Mouse (Mus musculus): Measurements from ENCODE around the gene Chat.

GRCm38 (mm10) chr14:32388196-32388595 lies 77.6 kb downstream of the Chat start, which contains the start of gene 1700024G13Rik:
- TF ChIP-seq CTCF (IDR thresholded peaks at IDR 0.05; ENCODE audit: extremely low read depth, insufficient read length, insufficient replicate concordance, low read depth, low read length) (no peak), POLR2A (IDR thresholded peaks at IDR 0.05; ENCODE audit: low read depth, low read length) (no peak)
